Mouse (Mus musculus): ENCODE results near the gene Zfp706. TPM values are rescaled to one million over a fixed set of nuclear protein-coding genes. Genes with fewer than 3 reads are reported as not detected.
A peak's percentile ranks its signal among the peaks of the same experiment; 100 is the strongest.

Zfp706 gene
- total and polyA plus RNA-seq, 2 experiments from 2014 or later: 48.7 to 541 TPM

- TF ChIP-seq CTCF (IDR thresholded peaks at IDR 0.05; ENCODE audit: low read depth) (no peak), EP300 (IDR thresholded peaks at IDR 0.05; ENCODE audit: low read depth) (no peak)
- peaks cover 16% of the 10 kb centered on the region for H3K4me1 ChIP-seq (ENCODE audit: control insufficient read depth, insufficient read depth)
- H3K27me3 ChIP-seq (ENCODE audit: control insufficient read depth, insufficient read depth, low read length): no peaks in the 10 kb centered on the region
- no peak overlapping the region for H3K4me3 ChIP-seq (ENCODE audit: low read depth, low read length)
- no peak overlapping the region for H3K27ac ChIP-seq (ENCODE audit: low read depth)
- no peaks in the 10 kb centered on the region for H3K36me3 ChIP-seq (replicated peaks; ENCODE audit: control insufficient read depth, insufficient read depth, low read length)
- ATAC-seq (ENCODE audit: insufficient read depth, low read depth) (peak; percentile 68), DNase-seq (ENCODE audit: low spot score) (peak; percentile 68)
- H3K9ac ChIP-seq (replicated peaks; ENCODE audit: low read depth, low read length): no peak overlapping the region
- peak overlapping the region; percentile 16; the same call in 1 of the 2 replicates for H3K4me2 ChIP-seq (ENCODE audit: low read depth, low read length)
- H3K9me3 ChIP-seq (replicated peaks; ENCODE audit: control insufficient read depth, low read length): no peaks in the 10 kb centered on the region
- 19% methylated on average over 7 of the region's 7 CpGs for WGBS
Observed at GRCm38 (mm10) chr15:37036481-37037156, 29.0 kb upstream of the Zfp706 start.

DNA sequence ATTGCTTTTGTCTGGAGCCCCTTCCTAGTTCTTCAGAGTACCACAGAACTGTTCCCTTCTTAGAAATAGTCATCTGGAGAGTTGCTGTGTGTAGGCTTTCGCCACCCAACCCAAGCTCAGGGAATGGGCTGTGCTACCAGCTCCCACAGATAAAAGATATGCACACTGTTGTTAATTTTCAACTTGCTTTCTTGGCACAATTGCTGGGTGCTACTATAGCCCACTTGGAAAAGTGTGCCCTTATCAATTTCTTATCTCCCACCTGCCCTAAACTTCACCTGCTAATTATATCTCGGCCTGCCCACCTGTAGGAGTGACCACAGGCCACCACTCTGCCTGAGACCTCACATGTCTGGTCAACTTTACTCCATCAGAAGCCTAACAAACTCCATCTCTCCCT lies 26.6 kb upstream of the Zfp706 start:
- no peaks in the 10 kb centered on the region for H3K36me3 ChIP-seq (replicated peaks; ENCODE audit: control insufficient read depth, insufficient read depth, low read length)
- H3K4me3 ChIP-seq (ENCODE audit: low read depth, low read length): no peak overlapping the region
- peaks cover 16% of the 10 kb centered on the region for H3K4me1 ChIP-seq (ENCODE audit: control insufficient read depth, insufficient read depth)
- TF ChIP-seq EP300 (IDR thresholded peaks at IDR 0.05; ENCODE audit: low read depth): no peak
- TF ChIP-seq CTCF (IDR thresholded peaks at IDR 0.05; ENCODE audit: low read depth): no peak
- ATAC-seq (ENCODE audit: insufficient read depth, low read depth): no peak
- DNase-seq (ENCODE audit: low spot score): no peak
- no peak overlapping the region for H3K9ac ChIP-seq (replicated peaks; ENCODE audit: low read depth, low read length)
- no peak overlapping the region for H3K4me2 ChIP-seq (ENCODE audit: low read depth, low read length)
- H3K27ac ChIP-seq (ENCODE audit: low read depth): no peak overlapping the region
- H3K9me3 ChIP-seq (replicated peaks; ENCODE audit: control insufficient read depth, low read length): no peaks in the 10 kb centered on the region
- H3K27me3 ChIP-seq (ENCODE audit: control insufficient read depth, insufficient read depth, low read length): no peaks in the 10 kb centered on the region
- 66% methylated on average over 2 of the region's 2 CpGs for WGBS

- no peak for TF ChIP-seq EP300 (IDR thresholded peaks at IDR 0.05; ENCODE audit: low read depth)
- TF ChIP-seq CTCF (IDR thresholded peaks at IDR 0.05; ENCODE audit: low read depth): no peak
- H3K4me1 ChIP-seq (ENCODE audit: control insufficient read depth, insufficient read depth): peaks cover 16% of the 10 kb centered on the region
- 82% methylated on average over 2 of the region's 2 CpGs for WGBS
- no peaks in the 10 kb centered on the region for H3K9me3 ChIP-seq (replicated peaks; ENCODE audit: control insufficient read depth, low read length)
- DNase-seq (ENCODE audit: low spot score) (no peak), ATAC-seq (ENCODE audit: insufficient read depth, low read depth) (no peak)
- no peak overlapping the region for H3K27ac ChIP-seq (ENCODE audit: low read depth)
- H3K9ac ChIP-seq (replicated peaks; ENCODE audit: low read depth, low read length): no peak overlapping the region
- no peak overlapping the region for H3K4me3 ChIP-seq (ENCODE audit: low read depth, low read length)
- H3K36me3 ChIP-seq (replicated peaks; ENCODE audit: control insufficient read depth, insufficient read depth, low read length): no peaks in the 10 kb centered on the region
- H3K4me2 ChIP-seq (ENCODE audit: low read depth, low read length): no peak overlapping the region
- H3K27me3 ChIP-seq (ENCODE audit: control insufficient read depth, insufficient read depth, low read length): no peaks in the 10 kb centered on the region
Observed at GRCm38 (mm10) chr15:37033431-37033830, 25.9 kb upstream of the Zfp706 start.

DNA sequence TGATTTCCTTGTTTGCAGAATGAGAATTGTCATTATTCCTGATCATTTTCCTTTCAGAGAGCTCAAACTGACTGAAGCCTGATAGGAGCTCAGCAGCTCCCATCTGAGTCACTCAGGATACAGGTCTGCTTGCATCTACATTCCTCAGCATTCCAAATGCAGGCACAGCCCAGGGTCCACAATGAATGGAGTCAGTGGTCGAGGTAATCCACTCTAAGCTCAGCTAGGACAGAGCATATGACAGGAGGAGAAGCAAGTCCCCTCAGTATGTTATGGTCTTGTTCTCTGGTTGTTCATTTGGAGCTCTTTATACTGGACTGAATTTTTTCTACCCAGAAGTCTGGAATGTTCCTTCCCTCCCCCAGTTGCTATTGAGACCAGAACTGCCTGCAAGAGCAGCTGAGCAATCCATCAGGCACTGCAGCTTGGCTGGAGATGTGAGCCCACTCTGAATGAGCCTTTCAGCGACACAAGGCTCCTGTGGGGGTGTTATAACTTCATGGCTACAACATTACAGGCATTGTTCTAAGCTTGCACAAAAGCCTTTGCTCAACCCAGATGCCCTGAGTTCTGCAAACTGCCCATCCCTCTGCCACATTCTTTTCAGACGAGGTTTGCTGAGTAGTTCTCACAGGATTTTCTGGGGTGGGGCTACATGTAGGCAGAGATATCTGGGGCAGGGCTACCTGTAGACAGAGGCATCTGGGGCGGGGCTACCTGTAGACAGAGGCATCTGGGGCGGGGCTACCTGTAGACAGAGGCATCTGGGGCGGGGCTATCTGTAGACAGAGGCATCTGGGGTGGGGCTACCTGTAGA lies 24.0 kb upstream of the Zfp706 start:
- WGBS: 29% methylated on average over 6 of the region's 6 CpGs
- no peak for TF ChIP-seq EP300 (IDR thresholded peaks at IDR 0.05; ENCODE audit: low read depth)
- no peak for TF ChIP-seq CTCF (IDR thresholded peaks at IDR 0.05; ENCODE audit: low read depth)
- H3K4me3 ChIP-seq (ENCODE audit: low read depth, low read length): no peak overlapping the region
- H3K36me3 ChIP-seq (replicated peaks; ENCODE audit: control insufficient read depth, insufficient read depth, low read length): no peaks in the 10 kb centered on the region
- no peak for DNase-seq (ENCODE audit: low spot score)
- H3K4me1 ChIP-seq (ENCODE audit: control insufficient read depth, insufficient read depth): peaks cover 4% of the 10 kb centered on the region; the same call in 1 of the 2 replicates
- H3K9ac ChIP-seq (replicated peaks; ENCODE audit: low read depth, low read length): no peak overlapping the region
- no peak overlapping the region for H3K27ac ChIP-seq (ENCODE audit: low read depth)
- no peaks in the 10 kb centered on the region for H3K9me3 ChIP-seq (replicated peaks; ENCODE audit: control insufficient read depth, low read length)
- no peaks in the 10 kb centered on the region for H3K27me3 ChIP-seq (ENCODE audit: control insufficient read depth, insufficient read depth, low read length)
- no peak overlapping the region for H3K4me2 ChIP-seq (ENCODE audit: low read depth, low read length)
- no peak for ATAC-seq (ENCODE audit: insufficient read depth, low read depth)

GRCm38 (mm10) chr15:37030929-37031328 lies 23.4 kb upstream of the Zfp706 start:
- no peak for ATAC-seq (ENCODE audit: insufficient read depth, low read depth)
- WGBS: 68% methylated on average over 3 of the region's 3 CpGs
- no peak overlapping the region for H3K4me3 ChIP-seq (ENCODE audit: low read depth, low read length)

More at GRCm38 (mm10) chr15:37030929-37031328, 23.4 kb upstream of the Zfp706 start:
- Histone ChIP-seq H3K27me3 (ENCODE audit: control insufficient read depth, insufficient read depth, low read length) (no peaks in the 10 kb centered on the region), H3K9me3 (replicated peaks; ENCODE audit: control insufficient read depth, low read length) (no peaks in the 10 kb centered on the region), H3K36me3 (replicated peaks; ENCODE audit: control insufficient read depth, insufficient read depth, low read length) (no peaks in the 10 kb centered on the region), H3K4me1 (ENCODE audit: control insufficient read depth, insufficient read depth) (no peaks in the 10 kb centered on the region), H3K9ac (replicated peaks; ENCODE audit: low read depth, low read length) (no peak overlapping the region), H3K4me2 (ENCODE audit: low read depth, low read length) (no peak overlapping the region), H3K27ac (ENCODE audit: low read depth) (no peak overlapping the region)
- no peak for TF ChIP-seq CTCF (IDR thresholded peaks at IDR 0.05; ENCODE audit: low read depth)
- no peak for TF ChIP-seq EP300 (IDR thresholded peaks at IDR 0.05; ENCODE audit: low read depth)
- no peak for DNase-seq (ENCODE audit: low spot score)

Measured in heart, postnatal 0 days (tissue).